Mouse (Mus musculus) bone marrow, adult 2 months (tissue): ENCODE measurements around the gene Pdf. TPM values are rescaled to one million over a fixed set of nuclear protein-coding genes. Genes with fewer than 3 reads are reported as not detected.
"Not testable (repeated sequence)": the region's sequence is repeated elsewhere in the genome, so short reads cannot be mapped to it uniquely, and the experiment has no call there.

ENCODE experiments used
- H3K27ac ChIP-seq: fragments of 200-500 bp; 2 replicates; pipeline ENCODE4 v1.5.1; 2012; ENCODE audit warnings: low read depth, mild to moderate bottlenecking, control low read depth, inconsistent platforms, low read length; ENCODE audit not compliant: control insufficient read depth, poor library complexity, insufficient read depth
- H3K4me1 ChIP-seq: fragments of 200-500 bp; 2 replicates; pipeline ENCODE4 v1.6.1; 2011; ENCODE audit warnings: low read length; ENCODE audit not compliant: control insufficient read depth, insufficient read depth
- H3K4me3 ChIP-seq: fragments of 200-500 bp; replicated peaks from 2 replicates; pipeline ENCODE3; 2011; ENCODE audit warnings: mild to moderate bottlenecking, low read depth, low read length, control low read depth; ENCODE audit not compliant: control insufficient read depth
- CTCF ChIP-seq: fragments of 200-500 bp; IDR thresholded peaks from 2 replicates; pipeline ENCODE4 v1.5.1; 2011; ENCODE audit warnings: low read length, control low read depth; ENCODE audit not compliant: control insufficient read depth, insufficient read depth
- POLR2A ChIP-seq: fragments of 200-500 bp; IDR thresholded peaks from 2 replicates; pipeline ENCODE4 v1.6.1; 2011; ENCODE audit warnings: low read depth, mild to moderate bottlenecking, control low read depth, low read length, borderline replicate concordance; ENCODE audit not compliant: control insufficient read depth
- WGBS: fragments of 180-500 bp; shearing (Covaris S2); methylation state at CpG from one replicate; pipeline ENCODE4 v1.1.7; 2018; 5-methylcytosine and 5-hydroxymethylcytosine counted together
- polyA plus RNA-seq: library from polyadenylated mRNA; stranded (reverse); fragments of >200 nt; gene quantifications from 2 replicates; pipeline ENCODE4 v1.2.4, GENCODE M21; 2011; ENCODE audit warnings: low replicate concordance; ENCODE audit not compliant: missing spikeins, insufficient read depth, insufficient read length

Gene Pdf
- polyA plus RNA-seq, 1 experiment = 8.9 TPM

- H3K4me1 ChIP-seq = no peaks in the 10 kb centered on the region; the same call in 1 of the 2 replicates
- 70% methylated on average over 4 of the region's 4 CpGs for WGBS
- no peak overlapping the region for H3K27ac ChIP-seq
- TF ChIP-seq CTCF (no peak), POLR2A (no peak)
- no peak overlapping the region for H3K4me3 ChIP-seq
These were observed 51.0 kb downstream of the Pdf start for GRCm38 (mm10) chr8:106997416-106997815.

GRCm38 (mm10) chr8:106996339-106996738 lies 52.1 kb downstream of the Pdf start:
- H3K27ac ChIP-seq, H3K4me1 ChIP-seq, H3K4me3 ChIP-seq: not testable (repeated sequence)
- 85% methylated on average over 4 of the region's 4 CpGs for WGBS

Other genes starting within 250 kb of the Pdf start
- not detected in 2 replicates for gene Has3, start 178.4 kb downstream of the Pdf start, polyA plus RNA-seq
- 7.0 and 18.9 TPM in 2 replicates for gene Utp4, start 155.0 kb downstream of the Pdf start, polyA plus RNA-seq
- gene Sntb2, start 112.9 kb downstream of the Pdf start, polyA plus RNA-seq = 1.7 and 5.2 TPM in 2 replicates
- gene Vps4a, start 17.4 kb downstream of the Pdf start, polyA plus RNA-seq = 19.6 and 34.5 TPM in 2 replicates
- gene Cog8, start 8.1 kb upstream of the Pdf start, polyA plus RNA-seq = 8.4 and 14.6 TPM in 2 replicates
- 23.1 and 59.8 TPM in 2 replicates for gene Nip7, start 8.3 kb upstream of the Pdf start, polyA plus RNA-seq
- not detected in 2 replicates for gene Tmed6, start 17.0 kb upstream of the Pdf start, polyA plus RNA-seq
- gene Terf2, start 47.9 kb upstream of the Pdf start, polyA plus RNA-seq = 24.3 and 24.7 TPM in 2 replicates
- gene Cyb5b, start 102.0 kb upstream of the Pdf start, polyA plus RNA-seq = 12.1 and 19.4 TPM in 2 replicates
- 6.7 and 18.8 TPM in 2 replicates for gene Nfat5, start 244.9 kb upstream of the Pdf start, polyA plus RNA-seq